23 mouse cellular contexts compared by ENCODE assay signal in genomic region chr17:73663237-73663636, GRCm38 (mm10). TPM values are rescaled to one million over a fixed set of nuclear protein-coding genes. Genes with fewer than 3 reads are reported as not detected.
"Had no signal": no experiment of that assay in that cellular context is flagged by ENCODE, and none has a peak within 500 bp of the region (broad histone marks: within the 10 kb centered on the region; RNA-seq: fewer than 3 reads in every experiment).

No protein-coding gene starts in this region.

- H3K4me2 ChIP-seq: lung, embryonic 15.5 days; midbrain, embryonic 12.5 days; neural tube, embryonic 13.5 days; neural tube, embryonic 15.5 days had no signal

- H3K4me1 ChIP-seq: lung, embryonic 15.5 days; midbrain, embryonic 10.5 days; neural tube, embryonic 13.5 days had no signal

- H3K27ac ChIP-seq: lung, embryonic 15.5 days; macrophage; midbrain, embryonic 10.5 days; midbrain, embryonic 12.5 days; neural tube, embryonic 13.5 days; neural tube, embryonic 15.5 days had no signal

- H3K9ac ChIP-seq: lung, embryonic 15.5 days; midbrain, embryonic 12.5 days; neural tube, embryonic 13.5 days; neural tube, embryonic 15.5 days had no signal

- H3K27me3 ChIP-seq: lung, embryonic 15.5 days; midbrain, embryonic 12.5 days; neural tube, embryonic 13.5 days; neural tube, embryonic 15.5 days had no signal

- H3K4me3 ChIP-seq: lung, embryonic 15.5 days; midbrain, embryonic 10.5 days; midbrain, embryonic 12.5 days; myocyte; neural tube, embryonic 13.5 days; neural tube, embryonic 15.5 days had no signal

- DNase-seq: lung, adult 2 months; lung, postnatal 14 days; lung, postnatal 36 days; midbrain, embryonic 14.5 days; retina, postnatal 1 day; right cerebral cortex, adult 18-20 months; right cerebral cortex, postnatal 25 days; right cerebral cortex, postnatal 4 days; spleen, adult 18-20 months; thymus, adult 18-20 months; thymus, postnatal 14 days; thymus, postnatal 36 days had no signal

- H3K9me3 ChIP-seq: lung, embryonic 15.5 days; midbrain, embryonic 10.5 days; midbrain, embryonic 12.5 days; neural tube, embryonic 13.5 days; neural tube, embryonic 15.5 days had no signal

- H3K36me3 ChIP-seq: lung, embryonic 15.5 days; midbrain, embryonic 10.5 days; midbrain, embryonic 12.5 days; neural tube, embryonic 13.5 days; neural tube, embryonic 15.5 days had no signal

- ATAC-seq: lung, postnatal 0 days; midbrain, embryonic 16.5 days had no signal

RNA-seq across cellular contexts. Expression of gene Galnt14, which starts 47.0 kb away (rescaled TPM):
- total RNA-seq: megakaryocyte, adult 5-6 weeks; megakaryocyte-erythroid progenitor cell, adult 5-6 weeks had no signal
- polyA plus RNA-seq: lung, adult 2 months; macrophage; myocyte had no signal
